Mouse (Mus musculus): Measurements from ENCODE around the gene A630076J17Rik. TPM values are rescaled to one million over a fixed set of nuclear protein-coding genes. Genes with fewer than 3 reads are reported as not detected.

Gene A630076J17Rik
- total RNA-seq (2012; rRNA removed) (not detected in 2 replicates), total RNA-seq (2014; rRNA removed) (not detected in 2 replicates), polyA plus RNA-seq (2012; ENCODE audit: insufficient read length, low read depth) (not detected in 2 replicates)

- Histone ChIP-seq H3K9me3 (replicated peaks; ENCODE audit: low read length) (no peaks in the 10 kb centered on the region), H3K79me2 (replicated peaks; ENCODE audit: control insufficient read depth, extremely low read depth, insufficient read depth, poor library complexity, severe bottlenecking) (no peaks in the 10 kb centered on the region), H3K4me2 (ENCODE audit: insufficient read depth, low read depth, poor library complexity, severe bottlenecking) (no peak within 1 kb of the TSS), H3K27ac (ENCODE audit: insufficient read depth, low read depth) (no peak within 1 kb of the TSS), H3K9ac (ENCODE audit: insufficient read depth, low read depth) (no peak within 1 kb of the TSS), H3K36me3 (replicated peaks in 1 of 2; ENCODE audit: control insufficient read depth in 1 of 2, insufficient read depth in 1 of 2, low read length in 1 of 2) (no peaks in the 10 kb centered on the region), H3K27me3 (replicated peaks) (peaks cover 2% of the 10 kb centered on the region), H3K4me3 (replicated peaks in 1 of 3; ENCODE audit: low read depth in 2 of 3, low read length in 2 of 3, poor library complexity in 1 of 3) (no peak within 1 kb of the TSS), H3K4me1 (ENCODE audit: control insufficient read depth in 1 of 2, insufficient read depth in 2 of 2) (peaks cover 0 to 7% of the 10 kb centered on the region in 2 experiments; a peak in 2 of 4 replicates)
- no peak for TF ChIP-seq GABPA (IDR thresholded peaks at IDR 0.05; ENCODE audit: insufficient replicate concordance, low read depth, low read length)
- no peak for TF ChIP-seq POLR2AphosphoS2 (IDR thresholded peaks at IDR 0.05; ENCODE audit: low read depth, low read length)
- no peak for TF ChIP-seq UBTF (IDR thresholded peaks at IDR 0.05; ENCODE audit: low read depth, low read length)
- no peak for TF ChIP-seq ZKSCAN1 (IDR thresholded peaks at IDR 0.05; ENCODE audit: borderline replicate concordance, low read depth, low read length)
- TF ChIP-seq RAD21 (IDR thresholded peaks at IDR 0.05; ENCODE audit: low read depth, low read length): no peak
- in situ Hi-C loops (cut with MboI; ENCODE audit: low pct_ligation_motif_present, low pct_unique_long_range_greater_than_20kb, low sequenced_read_pairs): no loop called here
- no peak for DNase-seq (ENCODE audit: extremely low read depth)
- dilution Hi-C loops (cut with MboI; ENCODE audit: extremely low pct_ligation_motif_present, extremely low pct_unique_long_range_greater_than_20kb, low sequenced_read_pairs): no loop called here
These were observed at the start of gene A630076J17Rik for GRCm38 (mm10) chr3:107230527-107230926. TSS of gene A630076J17Rik (plus strand) at chr3:107230614.

GRCm38 (mm10) chr3:107180860-107181259 is 49.6 kb upstream of the A630076J17Rik start:
- in situ Hi-C loops (cut with MboI; ENCODE audit: low pct_ligation_motif_present, low pct_unique_long_range_greater_than_20kb, low sequenced_read_pairs): loop anchor here (10.0 kb wide), 2 partner anchors 86 to 246 kb away; no protein-coding TSS in a partner anchor

GRCm38 (mm10) chr3:107182756-107183155 is 47.7 kb upstream of the A630076J17Rik start, which contains the start of gene Kcna10:
TSS of gene Kcna10 (plus strand) at chr3:107183056.
- Histone ChIP-seq H3K79me2 (replicated peaks; ENCODE audit: control insufficient read depth, extremely low read depth, insufficient read depth, poor library complexity, severe bottlenecking) (no peaks in the 10 kb centered on the region), H3K27me3 (replicated peaks) (peaks cover 19% of the 10 kb centered on the region), H3K36me3 (replicated peaks in 1 of 2; ENCODE audit: control insufficient read depth in 1 of 2, insufficient read depth in 1 of 2, low read length in 1 of 2) (no peaks in the 10 kb centered on the region), H3K4me1 (ENCODE audit: control insufficient read depth in 1 of 2, insufficient read depth in 2 of 2) (no peaks in the 10 kb centered on the region), H3K9ac (ENCODE audit: insufficient read depth, low read depth) (no peak within 1 kb of the TSS), H3K9me3 (replicated peaks; ENCODE audit: low read length) (no peaks in the 10 kb centered on the region), H3K27ac (ENCODE audit: insufficient read depth, low read depth) (no peak within 1 kb of the TSS), H3K4me2 (ENCODE audit: insufficient read depth, low read depth, poor library complexity, severe bottlenecking) (no peak within 1 kb of the TSS), H3K4me3 (replicated peaks in 1 of 3; ENCODE audit: low read depth in 2 of 3, low read length in 2 of 3, poor library complexity in 1 of 3) (no peak within 1 kb of the TSS)
- TF ChIP-seq IRF4 (IDR thresholded peaks at IDR 0.05; ENCODE audit: low read depth, low read length) (no peak), NRF1 (IDR thresholded peaks at IDR 0.05; ENCODE audit: low read depth, low read length) (no peak), UBTF (IDR thresholded peaks at IDR 0.05; ENCODE audit: low read depth, low read length) (no peak), JUND (conservative IDR thresholded peaks at IDR 0.05; ENCODE audit: low read depth, low read length) (no peak), E2F4 (IDR thresholded peaks at IDR 0.05; ENCODE audit: insufficient replicate concordance, low read depth, low read length) (no peak), SIN3A (IDR thresholded peaks at IDR 0.05; ENCODE audit: low read length) (no peak), ZNF384 (IDR thresholded peaks at IDR 0.05; ENCODE audit: low read depth, low read length) (no peak), MAZ (IDR thresholded peaks at IDR 0.05; ENCODE audit: low read depth, low read length) (no peak), MAX (IDR thresholded peaks at IDR 0.05; ENCODE audit: low read length) (no peak), EP300 (IDR thresholded peaks at IDR 0.05; ENCODE audit: low read length) (no peak), ELF1 (IDR thresholded peaks at IDR 0.05; ENCODE audit: low read depth, low read length) (no peak), USF1 (IDR thresholded peaks at IDR 0.05; ENCODE audit: low read depth, low read length) (no peak), SMC3 (IDR thresholded peaks at IDR 0.05; ENCODE audit: low read depth, low read length) (no peak), PAX5 (IDR thresholded peaks at IDR 0.05; ENCODE audit: low read length) (no peak), ZC3H11A (IDR thresholded peaks at IDR 0.05; ENCODE audit: low read depth, low read length) (no peak), CHD1 (IDR thresholded peaks at IDR 0.05; ENCODE audit: low read depth, low read length) (no peak), MXI1 (IDR thresholded peaks at IDR 0.05; ENCODE audit: low read depth, low read length) (no peak), TBP (conservative IDR thresholded peaks at IDR 0.05; ENCODE audit: low read depth, low read length) (no peak), MYC (IDR thresholded peaks at IDR 0.05; ENCODE audit: low read depth, low read length) (no peak)
- dilution Hi-C loops (cut with MboI; ENCODE audit: extremely low pct_ligation_motif_present, extremely low pct_unique_long_range_greater_than_20kb, low sequenced_read_pairs) (no loop called here), in situ Hi-C loops (cut with MboI; ENCODE audit: low pct_ligation_motif_present, low pct_unique_long_range_greater_than_20kb, low sequenced_read_pairs) (loop anchor here (10.0 kb wide), 2 partner anchors 88 to 248 kb away; no protein-coding TSS in a partner anchor)
- DNase-seq (ENCODE audit: extremely low read depth): no peak

More at GRCm38 (mm10) chr3:107180860-107181259, 49.6 kb upstream of the A630076J17Rik start:
- no peaks in the 10 kb centered on the region for H3K9me3 ChIP-seq (replicated peaks; ENCODE audit: low read length)
- H3K79me2 ChIP-seq (replicated peaks; ENCODE audit: control insufficient read depth, extremely low read depth, insufficient read depth, poor library complexity, severe bottlenecking): no peaks in the 10 kb centered on the region
- DNase-seq (ENCODE audit: extremely low read depth): no peak
- peaks cover 23% of the 10 kb centered on the region for H3K27me3 ChIP-seq (replicated peaks)
- H3K36me3 ChIP-seq (replicated peaks in 1 of 2; ENCODE audit: control insufficient read depth in 1 of 2, insufficient read depth in 1 of 2, low read length in 1 of 2): no peaks in the 10 kb centered on the region
- no peak overlapping the region for H3K4me3 ChIP-seq (replicated peaks in 1 of 3; ENCODE audit: low read depth in 2 of 3, low read length in 2 of 3, poor library complexity in 1 of 3)
- no peak overlapping the region for H3K4me2 ChIP-seq (ENCODE audit: insufficient read depth, low read depth, poor library complexity, severe bottlenecking)
- dilution Hi-C loops (cut with MboI; ENCODE audit: extremely low pct_ligation_motif_present, extremely low pct_unique_long_range_greater_than_20kb, low sequenced_read_pairs): no loop called here
- H3K9ac ChIP-seq (ENCODE audit: insufficient read depth, low read depth): no peak overlapping the region
- H3K27ac ChIP-seq (ENCODE audit: insufficient read depth, low read depth): no peak overlapping the region
- no peak for TF ChIP-seq BHLHE40 (IDR thresholded peaks at IDR 0.05; ENCODE audit: low read depth, low read length)
- no peak for TF ChIP-seq MXI1 (IDR thresholded peaks at IDR 0.05; ENCODE audit: low read depth, low read length)
- TF ChIP-seq KAT2A (IDR thresholded peaks at IDR 0.05; ENCODE audit: insufficient replicate concordance, low read length): no peak
- no peak for TF ChIP-seq ZMIZ1 (IDR thresholded peaks at IDR 0.05; ENCODE audit: low read depth, low read length)
- TF ChIP-seq USF2 (conservative IDR thresholded peaks at IDR 0.05; ENCODE audit: low read depth, low read length): no peak
- TF ChIP-seq USF1 (IDR thresholded peaks at IDR 0.05; ENCODE audit: low read depth, low read length): no peak
- no peak for TF ChIP-seq JUN (IDR thresholded peaks at IDR 0.05; ENCODE audit: insufficient read depth, low read depth, low read length)
- H3K4me1 ChIP-seq (ENCODE audit: control insufficient read depth in 1 of 2, insufficient read depth in 2 of 2): no peaks in the 10 kb centered on the region
